8 mouse cellular contexts compared by ENCODE assay signal in genomic region chr9:75243730-75244406, GRCm38 (mm10). TPM values are rescaled to one million over a fixed set of nuclear protein-coding genes. Genes with fewer than 3 reads are reported as not detected.
DNase-seq lines count a peak whose midpoint lies in the region; ATAC-seq and TF ChIP-seq lines count a peak whose summit lies in the region.

No protein-coding gene starts in this region.

- no peak overlapping the region for H3K27ac ChIP-seq in forebrain, embryonic 11.5 days (ENCODE audit: low read depth, low read length)
- H3K27ac ChIP-seq in forebrain, embryonic 10.5 days: no peak overlapping the region
- H3K27ac ChIP-seq in limb, embryonic 10.5 days: peak overlapping the region; percentile 26; the same call in 1 of the 2 replicates
- H3K27ac ChIP-seq in stomach, postnatal 0 days (replicated peaks): no peak overlapping the region

- WGBS in forebrain, embryonic 11.5 days: 33% methylated on average over 5 of the region's 5 CpGs
- 45% methylated on average over 5 of the region's 5 CpGs for WGBS in forebrain, embryonic 10.5 days
- WGBS in limb, embryonic 10.5 days: 40% methylated on average over 5 of the region's 5 CpGs
- 16% methylated on average over 5 of the region's 5 CpGs for WGBS in stomach, postnatal 0 days

- TF ChIP-seq CTCF in stomach, postnatal 0 days (IDR thresholded peaks at IDR 0.05; ENCODE audit: low read depth): no peak

- H3K9ac ChIP-seq in forebrain, embryonic 11.5 days (ENCODE audit: low read length): no peak overlapping the region
- no peak overlapping the region for H3K9ac ChIP-seq in stomach, postnatal 0 days (ENCODE audit: low read length)

- no peaks in the 10 kb centered on the region for H3K9me3 ChIP-seq in forebrain, embryonic 11.5 days (ENCODE audit: control insufficient read depth, low read length)
- no peaks in the 10 kb centered on the region for H3K9me3 ChIP-seq in forebrain, embryonic 10.5 days
- no peaks in the 10 kb centered on the region for H3K9me3 ChIP-seq in limb, embryonic 10.5 days (replicated peaks)
- H3K9me3 ChIP-seq in stomach, postnatal 0 days (ENCODE audit: control insufficient read depth, low read length): no peaks in the 10 kb centered on the region

- no peak overlapping the region for H3K4me2 ChIP-seq in forebrain, embryonic 11.5 days (ENCODE audit: low read depth, low read length, severe bottlenecking)
- H3K4me2 ChIP-seq in stomach, postnatal 0 days (replicated peaks; ENCODE audit: low read depth): no peak overlapping the region

- peak; percentile 49; the same call in 1 of the 2 replicates for ATAC-seq in forebrain, embryonic 11.5 days (replicated peaks; ENCODE audit: low FRiP score)
- peak; percentile 48 for ATAC-seq in stomach, postnatal 0 days (ENCODE audit: low FRiP score, low TSS enrichment)

- H3K27me3 ChIP-seq in forebrain, embryonic 11.5 days (ENCODE audit: control insufficient read depth, insufficient read depth, low read length): no peaks in the 10 kb centered on the region
- H3K27me3 ChIP-seq in forebrain, embryonic 10.5 days (ENCODE audit: poor library complexity, severe bottlenecking): no peaks in the 10 kb centered on the region
- H3K27me3 ChIP-seq in limb, embryonic 10.5 days (ENCODE audit: low read depth, poor library complexity, severe bottlenecking): no peaks in the 10 kb centered on the region
- H3K27me3 ChIP-seq in stomach, postnatal 0 days (ENCODE audit: control insufficient read depth, insufficient read depth, low read length): no peaks in the 10 kb centered on the region

- DNase-seq in forebrain, embryonic 11.5 days (ENCODE audit: low spot score): no peak
- no peak for DNase-seq in forebrain, embryonic 10.5 days (ENCODE audit: extremely low spot score, low spot score)
- DNase-seq in right cerebral cortex, postnatal 25 days: peak; percentile 51
- DNase-seq in right cerebral cortex, postnatal 36 days (ENCODE audit: low spot score in 2 of 2): no peak
- DNase-seq in limb, embryonic 10.5 days (ENCODE audit: low spot score): no peak
- peak; percentile 62 for DNase-seq in stomach, postnatal 0 days (ENCODE audit: low spot score)
- no peak for DNase-seq in thymus, postnatal 10 days (ENCODE audit: low spot score in 2 of 2)
- DNase-seq in heart, postnatal 4 days: no peak

- TF ChIP-seq EP300 in stomach, postnatal 0 days (optimal IDR thresholded peaks at IDR 0.05): no peak

- no peaks in the 10 kb centered on the region for H3K36me3 ChIP-seq in forebrain, embryonic 11.5 days (ENCODE audit: control insufficient read depth, insufficient read depth, low read length)
- H3K36me3 ChIP-seq in forebrain, embryonic 10.5 days (replicated peaks): no peaks in the 10 kb centered on the region
- no peaks in the 10 kb centered on the region for H3K36me3 ChIP-seq in limb, embryonic 10.5 days
- H3K36me3 ChIP-seq in stomach, postnatal 0 days (ENCODE audit: control insufficient read depth, insufficient read depth, low read length): 0 out of 2 replicates have a peak, but pooled peaks cover 2% of the 10 kb centered on the region

- H3K4me1 ChIP-seq in forebrain, embryonic 11.5 days (replicated peaks; ENCODE audit: control insufficient read depth, insufficient read depth, low read length): no peaks in the 10 kb centered on the region; the same call in 1 of the 2 replicates
- H3K4me1 ChIP-seq in forebrain, embryonic 10.5 days: no peaks in the 10 kb centered on the region; the same call in 1 of the 2 replicates
- peaks cover 15% of the 10 kb centered on the region for H3K4me1 ChIP-seq in limb, embryonic 10.5 days
- H3K4me1 ChIP-seq in stomach, postnatal 0 days (replicated peaks; ENCODE audit: control insufficient read depth, insufficient read depth): no peaks in the 10 kb centered on the region

- H3K4me3 ChIP-seq in forebrain, embryonic 11.5 days (ENCODE audit: low read depth, low read length): no peak overlapping the region
- no peak overlapping the region for H3K4me3 ChIP-seq in forebrain, embryonic 10.5 days
- H3K4me3 ChIP-seq in limb, embryonic 10.5 days: no peak overlapping the region
- no peak overlapping the region for H3K4me3 ChIP-seq in stomach, postnatal 0 days (ENCODE audit: low read depth, low read length)

RNA-seq across cellular contexts. Expression of gene Myo5c, which starts 12.0 kb away (rescaled TPM):
- 0.55 and 0.72 TPM in 2 replicates for polyA plus RNA-seq in forebrain, embryonic 11.5 days (2014; fragmentation: Nextera tagmentation; extraction: Ambion mirVana)
- 0.61 and 1.1 TPM in 2 replicates for polyA plus RNA-seq in forebrain, embryonic 10.5 days (2016; fragmentation: Nextera tagmentation; extraction: Ambion mirVana)
- polyA plus RNA-seq in limb, embryonic 10.5 days (2016; fragmentation: Nextera tagmentation; extraction: Ambion mirVana): 0.41 and 0.58 TPM in 2 replicates
- polyA plus RNA-seq in stomach, postnatal 0 days (2015; fragmentation: Nextera tagmentation; extraction: Ambion mirVana): 11.4 and 13.2 TPM in 2 replicates
- total RNA-seq in heart, postnatal 4 days (2021): 1 to 10 TPM; 3.6 to 5.5 TPM

Comparison
In these comparisons a context has a peak if more than half of its experiments do, and no peak if none do; other contexts are left out.
1. DNase-seq: peak in right cerebral cortex, postnatal 25 days (single experiment) and stomach, postnatal 0 days (single experiment); none in forebrain, embryonic 11.5 days (single experiment), forebrain, embryonic 10.5 days (single experiment), right cerebral cortex, postnatal 36 days (0 of 2), limb, embryonic 10.5 days (single experiment), thymus, postnatal 10 days (0 of 2) and heart, postnatal 4 days (single experiment).